Mouse (Mus musculus): ENCODE data around the gene Fam107b. TPM values are rescaled to one million over a fixed set of nuclear protein-coding genes. Genes with fewer than 3 reads are reported as not detected.

The Fam107b gene
- polyA plus RNA-seq, 1 experiment from 2014 or later, result 42.2 TPM

GRCm38 (mm10) chr2:3729586-3729985, 159.3 kb downstream of the Fam107b start:
- H3K4me1 ChIP-seq (ENCODE audit: control insufficient read depth, insufficient read depth, low read length), result peaks cover 21% of the 10 kb centered on the region
- no peaks in the 10 kb centered on the region for H3K27me3 ChIP-seq (ENCODE audit: control insufficient read depth, insufficient read depth, low read length)
- no peak overlapping the region for H3K4me2 ChIP-seq (ENCODE audit: low read depth, low read length)
- 63% methylated on average over 3 of the region's 3 CpGs for WGBS
- H3K9ac ChIP-seq (ENCODE audit: low read length), result no peak overlapping the region
- no peak overlapping the region for H3K27ac ChIP-seq (ENCODE audit: low read length)
- H3K9me3 ChIP-seq (replicated peaks; ENCODE audit: control insufficient read depth, low read length), result no peaks in the 10 kb centered on the region
- H3K4me3 ChIP-seq (replicated peaks; ENCODE audit: low read length), result no peak overlapping the region
- ATAC-seq (ENCODE audit: insufficient read depth, low FRiP score), result no peak
- H3K36me3 ChIP-seq (ENCODE audit: control insufficient read depth, insufficient read depth, low read length), result no peaks in the 10 kb centered on the region

- no peaks in the 10 kb centered on the region for H3K36me3 ChIP-seq (ENCODE audit: control insufficient read depth, insufficient read depth, low read length)
- H3K9ac ChIP-seq (ENCODE audit: low read length), result no peak overlapping the region
- H3K4me1 ChIP-seq (ENCODE audit: control insufficient read depth, insufficient read depth, low read length), result peaks cover 21% of the 10 kb centered on the region
- no peaks in the 10 kb centered on the region for H3K27me3 ChIP-seq (ENCODE audit: control insufficient read depth, insufficient read depth, low read length)
- no peak overlapping the region for H3K4me2 ChIP-seq (ENCODE audit: low read depth, low read length)
- 64% methylated on average over 10 of the region's 10 CpGs for WGBS
- no peak overlapping the region for H3K4me3 ChIP-seq (replicated peaks; ENCODE audit: low read length)
- ATAC-seq (ENCODE audit: insufficient read depth, low FRiP score), result no peak
- H3K27ac ChIP-seq (ENCODE audit: low read length), result no peak overlapping the region
- no peaks in the 10 kb centered on the region for H3K9me3 ChIP-seq (replicated peaks; ENCODE audit: control insufficient read depth, low read length)
Measured at GRCm38 (mm10) chr2:3730744-3731143, 160.5 kb downstream of the Fam107b start.

- WGBS, result 82% methylated on average over 14 of the region's 14 CpGs
- Histone ChIP-seq H3K9me3 (replicated peaks; ENCODE audit: control insufficient read depth, low read length) (no peaks in the 10 kb centered on the region), H3K4me3 (replicated peaks; ENCODE audit: low read length) (no peak overlapping the region), H3K9ac (ENCODE audit: low read length) (no peak overlapping the region), H3K27me3 (ENCODE audit: control insufficient read depth, insufficient read depth, low read length) (no peaks in the 10 kb centered on the region), H3K27ac (ENCODE audit: low read length) (no peak overlapping the region), H3K4me1 (ENCODE audit: control insufficient read depth, insufficient read depth, low read length) (peaks cover 20% of the 10 kb centered on the region), H3K4me2 (ENCODE audit: low read depth, low read length) (no peak overlapping the region), H3K36me3 (ENCODE audit: control insufficient read depth, insufficient read depth, low read length) (no peaks in the 10 kb centered on the region)
- no peak for ATAC-seq (ENCODE audit: insufficient read depth, low FRiP score)
Measured at GRCm38 (mm10) chr2:3731316-3732015, 161.2 kb downstream of the Fam107b start.

- WGBS, result 54% methylated on average over 6 of the region's 6 CpGs
- H3K36me3 ChIP-seq (ENCODE audit: control insufficient read depth, insufficient read depth, low read length), result peaks cover 2% of the 10 kb centered on the region; the same call in 1 of the 2 replicates
- H3K27ac ChIP-seq (ENCODE audit: low read length), result no peak overlapping the region
Measured at GRCm38 (mm10) chr2:3737917-3738694, 167.8 kb downstream of the Fam107b start.

GRCm38 (mm10) chr2:3738734-3739133, 168.4 kb downstream of the Fam107b start:
- H3K9ac ChIP-seq (ENCODE audit: low read length), result no peak overlapping the region
- no peaks in the 10 kb centered on the region for H3K9me3 ChIP-seq (replicated peaks; ENCODE audit: control insufficient read depth, low read length)
- peaks cover 5% of the 10 kb centered on the region; the same call in 1 of the 2 replicates for H3K36me3 ChIP-seq (ENCODE audit: control insufficient read depth, insufficient read depth, low read length)
- ATAC-seq (ENCODE audit: insufficient read depth, low FRiP score), result no peak
- no peak overlapping the region for H3K4me3 ChIP-seq (replicated peaks; ENCODE audit: low read length)
- H3K4me2 ChIP-seq (ENCODE audit: low read depth, low read length), result no peak overlapping the region
- WGBS, result 74% methylated on average over 12 of the region's 12 CpGs
- H3K27ac ChIP-seq (ENCODE audit: low read length), result no peak overlapping the region
- H3K27me3 ChIP-seq (ENCODE audit: control insufficient read depth, insufficient read depth, low read length), result no peaks in the 10 kb centered on the region
- H3K4me1 ChIP-seq (ENCODE audit: control insufficient read depth, insufficient read depth, low read length), result peaks cover 12% of the 10 kb centered on the region

More at GRCm38 (mm10) chr2:3737917-3738694, 167.8 kb downstream of the Fam107b start:
- H3K4me2 ChIP-seq (ENCODE audit: low read depth, low read length), result no peak overlapping the region
- H3K9ac ChIP-seq (ENCODE audit: low read length), result no peak overlapping the region
- ATAC-seq (ENCODE audit: insufficient read depth, low FRiP score), result no peak
- H3K9me3 ChIP-seq (replicated peaks; ENCODE audit: control insufficient read depth, low read length), result no peaks in the 10 kb centered on the region
- H3K4me1 ChIP-seq (ENCODE audit: control insufficient read depth, insufficient read depth, low read length), result peaks cover 12% of the 10 kb centered on the region
- H3K27me3 ChIP-seq (ENCODE audit: control insufficient read depth, insufficient read depth, low read length), result no peaks in the 10 kb centered on the region
- H3K4me3 ChIP-seq (replicated peaks; ENCODE audit: low read length), result no peak overlapping the region

GRCm38 (mm10) chr2:3739351-3739961, 169.2 kb downstream of the Fam107b start:
- ATAC-seq (ENCODE audit: insufficient read depth, low FRiP score), result no peak
- Histone ChIP-seq H3K4me3 (replicated peaks; ENCODE audit: low read length) (no peak overlapping the region), H3K4me2 (ENCODE audit: low read depth, low read length) (no peak overlapping the region), H3K36me3 (ENCODE audit: control insufficient read depth, insufficient read depth, low read length) (peaks cover 5% of the 10 kb centered on the region; the same call in 1 of the 2 replicates), H3K27me3 (ENCODE audit: control insufficient read depth, insufficient read depth, low read length) (no peaks in the 10 kb centered on the region), H3K4me1 (ENCODE audit: control insufficient read depth, insufficient read depth, low read length) (peaks cover 17% of the 10 kb centered on the region), H3K9ac (ENCODE audit: low read length) (no peak overlapping the region), H3K27ac (ENCODE audit: low read length) (no peak overlapping the region), H3K9me3 (replicated peaks; ENCODE audit: control insufficient read depth, low read length) (no peaks in the 10 kb centered on the region)
- WGBS, result 81% methylated on average over 7 of the region's 7 CpGs

- Histone ChIP-seq H3K9me3 (replicated peaks; ENCODE audit: control insufficient read depth, low read length) (no peaks in the 10 kb centered on the region), H3K4me2 (ENCODE audit: low read depth, low read length) (no peak overlapping the region), H3K27ac (ENCODE audit: low read length) (peak overlapping the region; percentile 30; the same call in 1 of the 2 replicates), H3K4me1 (ENCODE audit: control insufficient read depth, insufficient read depth, low read length) (peaks cover 17% of the 10 kb centered on the region), H3K36me3 (ENCODE audit: control insufficient read depth, insufficient read depth, low read length) (peaks cover 5% of the 10 kb centered on the region; the same call in 1 of the 2 replicates), H3K4me3 (replicated peaks; ENCODE audit: low read length) (no peak overlapping the region), H3K27me3 (ENCODE audit: control insufficient read depth, insufficient read depth, low read length) (no peaks in the 10 kb centered on the region), H3K9ac (ENCODE audit: low read length) (no peak overlapping the region)
- 74% methylated on average over 3 of the region's 3 CpGs for WGBS
- no peak for ATAC-seq (ENCODE audit: insufficient read depth, low FRiP score)
Measured at GRCm38 (mm10) chr2:3740256-3740655, 170.0 kb downstream of the Fam107b start.

GRCm38 (mm10) chr2:3740670-3741069, 170.4 kb downstream of the Fam107b start:
- Histone ChIP-seq H3K27ac (ENCODE audit: low read length) (peak overlapping the region; percentile 30; the same call in 1 of the 2 replicates), H3K36me3 (ENCODE audit: control insufficient read depth, insufficient read depth, low read length) (peaks cover 5% of the 10 kb centered on the region; the same call in 1 of the 2 replicates), H3K9me3 (replicated peaks; ENCODE audit: control insufficient read depth, low read length) (no peaks in the 10 kb centered on the region), H3K4me2 (ENCODE audit: low read depth, low read length) (no peak overlapping the region), H3K4me3 (replicated peaks; ENCODE audit: low read length) (no peak overlapping the region), H3K27me3 (ENCODE audit: control insufficient read depth, insufficient read depth, low read length) (no peaks in the 10 kb centered on the region), H3K9ac (ENCODE audit: low read length) (no peak overlapping the region), H3K4me1 (ENCODE audit: control insufficient read depth, insufficient read depth, low read length) (peaks cover 17% of the 10 kb centered on the region)
- 87% methylated on average over 4 of the region's 4 CpGs for WGBS
- ATAC-seq (ENCODE audit: insufficient read depth, low FRiP score), result no peak

GRCm38 (mm10) chr2:3742519-3742918, 172.2 kb downstream of the Fam107b start:
- H3K4me2 ChIP-seq (ENCODE audit: low read depth, low read length), result no peak overlapping the region
- WGBS, result 82% methylated on average over 6 of the region's 6 CpGs
- peaks cover 15% of the 10 kb centered on the region for H3K4me1 ChIP-seq (ENCODE audit: control insufficient read depth, insufficient read depth, low read length)
- peaks cover 5% of the 10 kb centered on the region; the same call in 1 of the 2 replicates for H3K36me3 ChIP-seq (ENCODE audit: control insufficient read depth, insufficient read depth, low read length)
- H3K4me3 ChIP-seq (replicated peaks; ENCODE audit: low read length), result no peak overlapping the region
- H3K27ac ChIP-seq (ENCODE audit: low read length), result no peak overlapping the region
- H3K9me3 ChIP-seq (replicated peaks; ENCODE audit: control insufficient read depth, low read length), result no peaks in the 10 kb centered on the region
- no peak overlapping the region for H3K9ac ChIP-seq (ENCODE audit: low read length)
- ATAC-seq (ENCODE audit: insufficient read depth, low FRiP score), result no peak
- no peaks in the 10 kb centered on the region for H3K27me3 ChIP-seq (ENCODE audit: control insufficient read depth, insufficient read depth, low read length)

Measured in stomach, embryonic 16.5 days (tissue).